11 mouse cellular contexts compared by ENCODE assay signal in genomic region chr10:79553176-79553575, GRCm38 (mm10). TPM values are rescaled to one million over a fixed set of nuclear protein-coding genes. Genes with fewer than 3 reads are reported as not detected.
DNase-seq lines count a peak whose midpoint lies in the region; ATAC-seq and TF ChIP-seq lines count a peak whose summit lies in the region.
"Had no signal": no experiment of that assay in that cellular context is flagged by ENCODE, and none has a peak within 500 bp of the region (broad histone marks: within the 10 kb centered on the region; RNA-seq: fewer than 3 reads in every experiment).

No protein-coding gene starts in this region.

- no peaks in the 10 kb centered on the region for H3K9me3 ChIP-seq in lung, embryonic 16.5 days (ENCODE audit: control insufficient read depth, low read length)
- H3K9me3 ChIP-seq in forebrain, embryonic 16.5 days (ENCODE audit: control insufficient read depth, low read length), result no peaks in the 10 kb centered on the region
- no peaks in the 10 kb centered on the region for H3K9me3 ChIP-seq in limb, embryonic 14.5 days (ENCODE audit: control insufficient read depth, low read length)
- no peaks in the 10 kb centered on the region for H3K9me3 ChIP-seq in stomach, embryonic 15.5 days

- H3K9ac ChIP-seq in lung, embryonic 16.5 days (ENCODE audit: low read length), result peak overlapping the region; percentile 94
- no peak overlapping the region for H3K9ac ChIP-seq in forebrain, embryonic 16.5 days (replicated peaks; ENCODE audit: low read depth, low read length)
- peak overlapping the region; percentile 96; the same call in 1 of the 2 replicates for H3K9ac ChIP-seq in limb, embryonic 14.5 days (ENCODE audit: low read depth, low read length, severe bottlenecking)
- no peak overlapping the region for H3K9ac ChIP-seq in stomach, embryonic 15.5 days

- TF ChIP-seq POLR2A in limb, embryonic 14.5 days (IDR thresholded peaks at IDR 0.05; ENCODE audit: borderline replicate concordance, extremely low read depth, insufficient read depth, insufficient read length), result no peak

- no peak for DNase-seq in lung, postnatal 25 days (ENCODE audit: low spot score)
- no peak for DNase-seq in limb, embryonic 14.5 days (ENCODE audit: low spot score)
- no peak for DNase-seq in adipocyte (ENCODE audit: low spot score)
- no peak for DNase-seq in MN1 (ENCODE audit: low spot score)
- DNase-seq: kidney, adult 18-20 months had no signal

- no peak overlapping the region for H3K27ac ChIP-seq in lung, embryonic 16.5 days (ENCODE audit: low read length)
- no peak overlapping the region for H3K27ac ChIP-seq in forebrain, embryonic 16.5 days (ENCODE audit: low read length)
- H3K27ac ChIP-seq in limb, embryonic 14.5 days (replicated peaks; ENCODE audit: low read depth, low read length), result no peak overlapping the region
- no peak overlapping the region for H3K27ac ChIP-seq in stomach, embryonic 15.5 days
- H3K27ac ChIP-seq: macrophage had no signal

- 85% methylated on average over 6 of the region's 6 CpGs for WGBS in lung, embryonic 16.5 days
- WGBS in forebrain, embryonic 16.5 days, result 93% methylated on average over 6 of the region's 6 CpGs
- WGBS in limb, embryonic 14.5 days, result 83% methylated on average over 6 of the region's 6 CpGs
- WGBS in stomach, embryonic 15.5 days, result 89% methylated on average over 6 of the region's 6 CpGs

- peaks cover 16% of the 10 kb centered on the region for H3K36me3 ChIP-seq in lung, embryonic 16.5 days (ENCODE audit: control insufficient read depth, insufficient read depth, low read length)
- H3K36me3 ChIP-seq in forebrain, embryonic 16.5 days (ENCODE audit: control insufficient read depth, insufficient read depth), result peaks cover 12% of the 10 kb centered on the region
- peaks cover 25% of the 10 kb centered on the region for H3K36me3 ChIP-seq in limb, embryonic 14.5 days (ENCODE audit: control insufficient read depth, insufficient read depth, low read length)
- H3K36me3 ChIP-seq in stomach, embryonic 15.5 days, result peaks cover 17% of the 10 kb centered on the region

- H3K4me2 ChIP-seq in lung, embryonic 16.5 days (ENCODE audit: low read depth, low read length), result peak overlapping the region; percentile 87
- peak overlapping the region; percentile 76 for H3K4me2 ChIP-seq in forebrain, embryonic 16.5 days (ENCODE audit: low read length)
- H3K4me2 ChIP-seq in limb, embryonic 14.5 days (replicated peaks; ENCODE audit: low read depth, low read length, severe bottlenecking), result peak overlapping the region; percentile 90
- H3K4me2 ChIP-seq in stomach, embryonic 15.5 days, result peak overlapping the region; percentile 78

- ATAC-seq in lung, embryonic 16.5 days (ENCODE audit: low read depth), result no peak
- ATAC-seq in forebrain, embryonic 16.5 days, result no peak
- ATAC-seq in limb, embryonic 14.5 days (ENCODE audit: low FRiP score, low read depth), result no peak
- ATAC-seq in stomach, embryonic 15.5 days (ENCODE audit: insufficient read depth, low FRiP score, low read depth), result no peak

- H3K4me1 ChIP-seq in lung, embryonic 16.5 days (replicated peaks; ENCODE audit: control insufficient read depth, insufficient read depth, low read length), result peaks cover 11% of the 10 kb centered on the region
- peaks cover 23% of the 10 kb centered on the region for H3K4me1 ChIP-seq in forebrain, embryonic 16.5 days (replicated peaks; ENCODE audit: control insufficient read depth, insufficient read depth, low read length)
- peaks cover 11% of the 10 kb centered on the region for H3K4me1 ChIP-seq in limb, embryonic 14.5 days (ENCODE audit: control insufficient read depth, insufficient read depth, low read length)
- peaks cover 22% of the 10 kb centered on the region for H3K4me1 ChIP-seq in stomach, embryonic 15.5 days

- peak overlapping the region; percentile 87; the same call in 1 of the 2 replicates for H3K4me3 ChIP-seq in lung, embryonic 16.5 days (ENCODE audit: low read length)
- no peak overlapping the region for H3K4me3 ChIP-seq in forebrain, embryonic 16.5 days (replicated peaks; ENCODE audit: low read length)
- peak overlapping the region; percentile 94 for H3K4me3 ChIP-seq in limb, embryonic 14.5 days (replicated peaks; ENCODE audit: low read length)
- H3K4me3 ChIP-seq in stomach, embryonic 15.5 days (replicated peaks), result peak overlapping the region; percentile 79

- no peaks in the 10 kb centered on the region for H3K27me3 ChIP-seq in lung, embryonic 16.5 days (ENCODE audit: control insufficient read depth, insufficient read depth, low read depth, low read length)
- H3K27me3 ChIP-seq in forebrain, embryonic 16.5 days (replicated peaks; ENCODE audit: control insufficient read depth, insufficient read depth, low read length), result no peaks in the 10 kb centered on the region
- no peaks in the 10 kb centered on the region for H3K27me3 ChIP-seq in limb, embryonic 14.5 days (ENCODE audit: control insufficient read depth, insufficient read depth, low read length)
- no peaks in the 10 kb centered on the region for H3K27me3 ChIP-seq in stomach, embryonic 15.5 days (replicated peaks)

RNA-seq across cellular contexts. Expression of gene Mier2, which starts 1.8 kb away (rescaled TPM):
- polyA plus RNA-seq in lung, embryonic 16.5 days (2015; fragmentation: Nextera tagmentation; extraction: Ambion mirVana), result 43.7 and 44.9 TPM in 2 replicates
- 59.8 and 68.5 TPM in 2 replicates for polyA plus RNA-seq in forebrain, embryonic 16.5 days (2015; fragmentation: Nextera tagmentation; extraction: Ambion mirVana)
- 162 and 237 TPM in 2 replicates for polyA plus RNA-seq in limb, embryonic 14.5 days (2012; rRNA removed)
- polyA plus RNA-seq in limb, embryonic 14.5 days (2014; fragmentation: Nextera tagmentation; extraction: Ambion mirVana), result 56.5 and 69.8 TPM in 2 replicates
- 49.2 and 50.1 TPM in 2 replicates for polyA plus RNA-seq in stomach, embryonic 15.5 days (2015; fragmentation: Nextera tagmentation; extraction: Ambion mirVana)

RNA-seq across cellular contexts. Expression of gene Plpp2, which starts 19.6 kb away (rescaled TPM):
- 32.9 and 34.4 TPM in 2 replicates for polyA plus RNA-seq in lung, embryonic 16.5 days (2015; fragmentation: Nextera tagmentation; extraction: Ambion mirVana)
- polyA plus RNA-seq in forebrain, embryonic 16.5 days (2015; fragmentation: Nextera tagmentation; extraction: Ambion mirVana), result 9.0 and 11.6 TPM in 2 replicates
- 15.9 and 21.9 TPM in 2 replicates for polyA plus RNA-seq in limb, embryonic 14.5 days (2012; rRNA removed)
- polyA plus RNA-seq in limb, embryonic 14.5 days (2014; fragmentation: Nextera tagmentation; extraction: Ambion mirVana), result 26.1 and 27.7 TPM in 2 replicates
- 69.7 and 70.6 TPM in 2 replicates for polyA plus RNA-seq in stomach, embryonic 15.5 days (2015; fragmentation: Nextera tagmentation; extraction: Ambion mirVana)

RNA-seq across cellular contexts. Expression of gene Theg, which starts 34.0 kb away (rescaled TPM):
- polyA plus RNA-seq in lung, embryonic 16.5 days (2015; fragmentation: Nextera tagmentation; extraction: Ambion mirVana), result not detected in 2 replicates
- not detected in 2 replicates for polyA plus RNA-seq in forebrain, embryonic 16.5 days (2015; fragmentation: Nextera tagmentation; extraction: Ambion mirVana)
- polyA plus RNA-seq in limb, embryonic 14.5 days (2012; rRNA removed), result not detected in 2 replicates
- polyA plus RNA-seq in limb, embryonic 14.5 days (2014; fragmentation: Nextera tagmentation; extraction: Ambion mirVana), result not detected in 2 replicates
- polyA plus RNA-seq in stomach, embryonic 15.5 days (2015; fragmentation: Nextera tagmentation; extraction: Ambion mirVana), result not detected in 2 replicates
- polyA plus RNA-seq: erythroblast, embryonic 14.5 days; macrophage; small intestine, adult 2 months had no signal

Comparison
In these comparisons a context has a peak if more than half of its experiments do, and no peak if none do; other contexts are left out.
1. H3K9ac ChIP-seq: peak in lung, embryonic 16.5 days (single experiment) and limb, embryonic 14.5 days (single experiment); none in forebrain, embryonic 16.5 days (single experiment) and stomach, embryonic 15.5 days (single experiment).
2. Peak in every context shown above with its lines, with median percentiles within 50 percentile points of each other: H3K4me2 ChIP-seq.